Mouse (Mus musculus): ENCODE measurements around the gene Rab3ip.

GRCm38 (mm10) chr10:116930506-116930905 lies 20.1 kb downstream of the Rab3ip start:
- TF ChIP-seq CTCF (conservative IDR thresholded peaks at IDR 0.05; ENCODE audit: low read length) (no peak), NANOG (IDR thresholded peaks at IDR 0.05; ENCODE audit: borderline replicate concordance, low read length) (no peak), POU5F1 (IDR thresholded peaks at IDR 0.05; ENCODE audit: borderline replicate concordance, low read length) (no peak)
